Mouse (Mus musculus) heart, embryonic 11.5 days (tissue): ENCODE data around the gene Ass1. TPM values are rescaled to one million over a fixed set of nuclear protein-coding genes. Genes with fewer than 3 reads are reported as not detected.

Experiments
- ATAC-seq: fragments of 200-750 bp; cut with Nextera tagmentation; replicated peaks from 2 replicates; pipeline ENCODE4 v1.8.0; 2017; ENCODE audit warnings: moderate library complexity; ENCODE audit not compliant: insufficient number of reproducible peaks, low FRiP score, low TSS enrichment
- H3K27ac ChIP-seq: fragments of 300-500 bp; sonication (generic); 2 replicates; pipeline ENCODE4 v1.5.1; 2014; ENCODE audit warnings: mild to moderate bottlenecking, low read depth, low read length
- H3K27me3 ChIP-seq: fragments of 300-500 bp; sonication (generic); 2 replicates; pipeline ENCODE4 v1.6.1; 2014; ENCODE audit warnings: mild to moderate bottlenecking, low read length, mixed read lengths; ENCODE audit not compliant: control insufficient read depth, insufficient read depth
- H3K36me3 ChIP-seq: fragments of 300-500 bp; sonication (generic); 2 replicates; pipeline ENCODE4 v1.6.1; 2014; ENCODE audit warnings: mild to moderate bottlenecking, low read length, moderate library complexity, mixed read lengths; ENCODE audit not compliant: control insufficient read depth, insufficient read depth
- H3K4me1 ChIP-seq: fragments of 300-500 bp; sonication (generic); 2 replicates; pipeline ENCODE4 v1.6.1; 2014; ENCODE audit warnings: low read length; ENCODE audit not compliant: control insufficient read depth, insufficient read depth
- H3K4me2 ChIP-seq: fragments of 300-500 bp; sonication (generic); 2 replicates; pipeline ENCODE4 v1.6.1; 2014; ENCODE audit warnings: mild to moderate bottlenecking, moderate library complexity
- H3K4me3 ChIP-seq: fragments of 300-500 bp; sonication (generic); 2 replicates; pipeline ENCODE4 v1.5.1; 2014; ENCODE audit warnings: low read depth, low read length
- H3K9ac ChIP-seq: fragments of 300-500 bp; sonication (generic); 2 replicates; pipeline ENCODE4 v1.6.1; 2014; ENCODE audit warnings: mild to moderate bottlenecking, low read depth, low read length, moderate library complexity
- H3K9me3 ChIP-seq: fragments of 300-500 bp; sonication (generic); replicated peaks from 2 replicates; pipeline ENCODE4 v1.6.1; 2016; ENCODE audit warnings: low read length; ENCODE audit not compliant: control insufficient read depth
- WGBS: fragments of 180-500 bp; shearing (Covaris S2); extraction: QIAGEN DNeasy Blood & Tissue Kit; methylation state at CpG from one replicate; pipeline ENCODE4 v1.1.7; 2014; ENCODE audit not compliant: insufficient replicate concordance; 5-methylcytosine and 5-hydroxymethylcytosine counted together
- polyA plus RNA-seq: library from polyadenylated mRNA; unstranded; fragments of >200 nt; fragmentation: Nextera tagmentation; extraction: Ambion mirVana; gene quantifications from 2 replicates; pipeline ENCODE4 v1.2.1, GENCODE M21; 2014

The Ass1 gene
- polyA plus RNA-seq, 1 experiment from 2014 or later, result 9.0 TPM

GRCm38 (mm10) chr2:31470683-31471385 lies 827 bp downstream of the Ass1 start:
- WGBS, result 8% methylated on average over 18 of the region's 19 CpGs
- H3K27me3 ChIP-seq, result peaks cover 31% of the 10 kb centered on the region
- H3K4me2 ChIP-seq, result peak overlapping the region; percentile 80
- peak overlapping the region; percentile 44 for H3K9ac ChIP-seq
- 0 out of 2 replicates have a peak, but pooled peaks cover 4% of the 10 kb centered on the region for H3K4me1 ChIP-seq
- no peak overlapping the region for H3K27ac ChIP-seq
- H3K4me3 ChIP-seq, result peak overlapping the region; percentile 42
- no peaks in the 10 kb centered on the region for H3K36me3 ChIP-seq
- no peaks in the 10 kb centered on the region for H3K9me3 ChIP-seq
- no peak for ATAC-seq

- H3K9ac ChIP-seq, result no peak overlapping the region
- H3K4me2 ChIP-seq, result no peak overlapping the region
- peaks cover 31% of the 10 kb centered on the region for H3K27me3 ChIP-seq
- H3K27ac ChIP-seq, result no peak overlapping the region
- 36% methylated on average over 6 of the region's 6 CpGs for WGBS
- no peaks in the 10 kb centered on the region for H3K36me3 ChIP-seq
- no peak overlapping the region for H3K4me3 ChIP-seq
- no peak for ATAC-seq
- H3K4me1 ChIP-seq, result 0 out of 2 replicates have a peak, but pooled peaks cover 4% of the 10 kb centered on the region
- no peaks in the 10 kb centered on the region for H3K9me3 ChIP-seq
These were observed 1.6 kb downstream of the Ass1 start for GRCm38 (mm10) chr2:31471611-31472010.

GRCm38 (mm10) chr2:31472406-31473065 lies 2.5 kb downstream of the Ass1 start:
- no peak for ATAC-seq
- no peaks in the 10 kb centered on the region for H3K9me3 ChIP-seq
- H3K4me3 ChIP-seq, result no peak overlapping the region
- H3K4me1 ChIP-seq, result 0 out of 2 replicates have a peak, but pooled peaks cover 4% of the 10 kb centered on the region
- WGBS, result 43% methylated on average over 10 of the region's 10 CpGs
- H3K27me3 ChIP-seq, result peaks cover 33% of the 10 kb centered on the region
- H3K27ac ChIP-seq, result no peak overlapping the region
- no peak overlapping the region for H3K9ac ChIP-seq
- H3K4me2 ChIP-seq, result no peak overlapping the region
- H3K36me3 ChIP-seq, result no peaks in the 10 kb centered on the region

- H3K4me2 ChIP-seq, result no peak overlapping the region
- no peaks in the 10 kb centered on the region for H3K36me3 ChIP-seq
- H3K27me3 ChIP-seq, result peaks cover 31% of the 10 kb centered on the region
- H3K9me3 ChIP-seq, result no peaks in the 10 kb centered on the region
- WGBS, result 63% methylated on average over 4 of the region's 4 CpGs
- 0 out of 2 replicates have a peak, but pooled peaks cover 4% of the 10 kb centered on the region for H3K4me1 ChIP-seq
- no peak overlapping the region for H3K9ac ChIP-seq
- ATAC-seq, result no peak
- H3K4me3 ChIP-seq, result no peak overlapping the region
- H3K27ac ChIP-seq, result no peak overlapping the region
These were observed 3.9 kb downstream of the Ass1 start for GRCm38 (mm10) chr2:31473941-31474340.

GRCm38 (mm10) chr2:31474686-31475085 lies 4.7 kb downstream of the Ass1 start:
- Histone ChIP-seq H3K4me3 (no peak overlapping the region), H3K36me3 (no peaks in the 10 kb centered on the region), H3K4me1 (0 out of 2 replicates have a peak, but pooled peaks cover 3% of the 10 kb centered on the region), H3K4me2 (no peak overlapping the region), H3K9ac (no peak overlapping the region), H3K27ac (no peak overlapping the region), H3K9me3 (no peaks in the 10 kb centered on the region), H3K27me3 (peaks cover 23% of the 10 kb centered on the region)
- WGBS, result 78% methylated on average over 5 of the region's 5 CpGs
- ATAC-seq, result no peak

GRCm38 (mm10) chr2:31476107-31476820 lies 6.3 kb downstream of the Ass1 start:
- Histone ChIP-seq H3K27me3 (peaks cover 12% of the 10 kb centered on the region), H3K4me2 (no peak overlapping the region), H3K9ac (no peak overlapping the region), H3K27ac (no peak overlapping the region), H3K9me3 (no peaks in the 10 kb centered on the region), H3K36me3 (no peaks in the 10 kb centered on the region), H3K4me3 (no peak overlapping the region), H3K4me1 (no peaks in the 10 kb centered on the region)
- 71% methylated on average over 10 of the region's 10 CpGs for WGBS
- ATAC-seq, result no peak

GRCm38 (mm10) chr2:31477234-31478161 lies 7.5 kb downstream of the Ass1 start:
- peaks cover 10% of the 10 kb centered on the region for H3K27me3 ChIP-seq
- H3K27ac ChIP-seq, result no peak overlapping the region
- 73% methylated on average over 12 of the region's 12 CpGs for WGBS
- no peaks in the 10 kb centered on the region for H3K4me1 ChIP-seq
- H3K9ac ChIP-seq, result no peak overlapping the region
- no peaks in the 10 kb centered on the region for H3K9me3 ChIP-seq
- H3K36me3 ChIP-seq, result no peaks in the 10 kb centered on the region
- H3K4me3 ChIP-seq, result no peak overlapping the region
- H3K4me2 ChIP-seq, result no peak overlapping the region
- no peak for ATAC-seq
